Mouse (Mus musculus): ENCODE measurements around the gene Clstn2. TPM values are rescaled to one million over a fixed set of nuclear protein-coding genes. Genes with fewer than 3 reads are reported as not detected.

The Clstn2 gene
- total and polyA plus RNA-seq, 3 experiments, result not detected

DNA sequence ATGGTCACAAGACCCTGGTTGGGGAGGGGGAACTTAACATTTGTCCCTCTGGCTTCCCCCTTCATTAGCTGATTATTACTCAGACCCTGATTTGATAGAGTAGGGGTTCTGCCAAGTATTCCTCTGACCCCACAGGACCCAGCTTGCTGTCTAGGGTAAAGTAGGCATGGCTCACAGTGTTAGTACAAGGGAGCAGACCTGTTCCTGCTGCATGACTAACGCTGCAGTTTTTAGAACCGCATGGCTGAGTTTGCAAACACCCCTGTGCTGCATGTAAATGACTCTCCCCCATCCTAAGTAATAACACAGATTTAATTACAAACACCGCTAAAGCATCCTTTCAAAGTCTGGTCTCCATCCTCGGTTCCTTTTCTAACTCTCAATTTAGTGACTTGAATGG is 531.6 kb downstream of the Clstn2 start:
- H3K27me3 ChIP-seq (ENCODE audit: control insufficient read depth in 1 of 2, insufficient read depth in 2 of 2, low read length in 2 of 2), result no peaks in the 10 kb centered on the region
- no peaks in the 10 kb centered on the region for H3K9me3 ChIP-seq (replicated peaks; ENCODE audit: insufficient read depth, low read length)
- no peak for TF ChIP-seq TCF12 (IDR thresholded peaks at IDR 0.05; ENCODE audit: low read depth, low read length)
- no peak for TF ChIP-seq EP300 (IDR thresholded peaks at IDR 0.05; ENCODE audit: low read depth in 1 of 2, low read length in 2 of 2)
- TF ChIP-seq NRF1 (IDR thresholded peaks at IDR 0.05; ENCODE audit: insufficient read depth, low read depth, low read length, poor library complexity, severe bottlenecking), result no peak
- TF ChIP-seq ZMIZ1 (IDR thresholded peaks at IDR 0.05; ENCODE audit: low read depth, low read length), result no peak
- TF ChIP-seq POLR2A (IDR thresholded peaks at IDR 0.05; ENCODE audit: control insufficient read depth in 1 of 2, insufficient read depth in 1 of 2, low read depth in 1 of 2, low read length in 2 of 2, poor library complexity in 1 of 2), result no peak
- no peak for TF ChIP-seq RCOR1 (IDR thresholded peaks at IDR 0.05; ENCODE audit: low read depth, low read length)
- TF ChIP-seq CHD1 (IDR thresholded peaks at IDR 0.05; ENCODE audit: low read depth, low read length), result no peak
- no peak for TF ChIP-seq TBP (IDR thresholded peaks at IDR 0.05; ENCODE audit: low read depth, low read length)
- H3K36me3 ChIP-seq (ENCODE audit: control insufficient read depth in 1 of 2, insufficient read depth in 2 of 2, low read length in 2 of 2), result no peaks in the 10 kb centered on the region
- no peak overlapping the region for H3K9ac ChIP-seq (ENCODE audit: control insufficient read depth, low read depth, low read length, poor library complexity, severe bottlenecking)
- no peak overlapping the region for H3K27ac ChIP-seq (ENCODE audit: control insufficient read depth, low read depth, low read length)
- H3K4me1 ChIP-seq (ENCODE audit: control insufficient read depth in 1 of 2, insufficient read depth in 2 of 2, low read length in 2 of 2), result no peaks in the 10 kb centered on the region
- DNase-seq (ENCODE audit: low read depth, low spot score), result no peak
- no peaks in the 10 kb centered on the region for H3K79me2 ChIP-seq (ENCODE audit: control insufficient read depth, insufficient read depth, low read length, poor library complexity)
- no peak overlapping the region for H3K4me3 ChIP-seq (ENCODE audit: control insufficient read depth in 1 of 2, insufficient read depth in 1 of 2, low read depth in 2 of 2, low read length in 2 of 2)

- no peak for DNase-seq (ENCODE audit: low read depth, low spot score)
- no peak overlapping the region for H3K4me3 ChIP-seq (ENCODE audit: control insufficient read depth in 1 of 2, insufficient read depth in 1 of 2, low read depth in 2 of 2, low read length in 2 of 2)
- H3K4me1 ChIP-seq (ENCODE audit: control insufficient read depth in 1 of 2, insufficient read depth in 2 of 2, low read length in 2 of 2), result no peaks in the 10 kb centered on the region
- H3K79me2 ChIP-seq (ENCODE audit: control insufficient read depth, insufficient read depth, low read length, poor library complexity), result no peaks in the 10 kb centered on the region
- no peak overlapping the region for H3K9ac ChIP-seq (ENCODE audit: control insufficient read depth, low read depth, low read length, poor library complexity, severe bottlenecking)
- no peaks in the 10 kb centered on the region for H3K27me3 ChIP-seq (ENCODE audit: control insufficient read depth in 1 of 2, insufficient read depth in 2 of 2, low read length in 2 of 2)
- H3K27ac ChIP-seq (ENCODE audit: control insufficient read depth, low read depth, low read length), result no peak overlapping the region
- no peaks in the 10 kb centered on the region for H3K9me3 ChIP-seq (replicated peaks; ENCODE audit: insufficient read depth, low read length)
- TF ChIP-seq TAL1 (IDR thresholded peaks at IDR 0.05; ENCODE audit: low read length) (no peak), JUND (IDR thresholded peaks at IDR 0.05; ENCODE audit: low read depth, low read length) (no peak), MAX (IDR thresholded peaks at IDR 0.05; ENCODE audit: low read length) (no peak), ZC3H11A (IDR thresholded peaks at IDR 0.05; ENCODE audit: low read depth, low read length) (no peak), SIN3A (IDR thresholded peaks at IDR 0.05; ENCODE audit: low read length) (no peak), MYC (IDR thresholded peaks at IDR 0.05; ENCODE audit: low read depth, low read length) (no peak), MEF2A (IDR thresholded peaks at IDR 0.05; ENCODE audit: extremely low read depth, insufficient replicate concordance, low read depth, low read length, poor library complexity, severe bottlenecking) (no peak), NRF1 (IDR thresholded peaks at IDR 0.05; ENCODE audit: insufficient read depth, low read depth, low read length, poor library complexity, severe bottlenecking) (no peak)
- H3K36me3 ChIP-seq (ENCODE audit: control insufficient read depth in 1 of 2, insufficient read depth in 2 of 2, low read length in 2 of 2), result no peaks in the 10 kb centered on the region
These were observed 537.9 kb downstream of the Clstn2 start for GRCm38 (mm10) chr9:97495056-97495455.

DNA sequence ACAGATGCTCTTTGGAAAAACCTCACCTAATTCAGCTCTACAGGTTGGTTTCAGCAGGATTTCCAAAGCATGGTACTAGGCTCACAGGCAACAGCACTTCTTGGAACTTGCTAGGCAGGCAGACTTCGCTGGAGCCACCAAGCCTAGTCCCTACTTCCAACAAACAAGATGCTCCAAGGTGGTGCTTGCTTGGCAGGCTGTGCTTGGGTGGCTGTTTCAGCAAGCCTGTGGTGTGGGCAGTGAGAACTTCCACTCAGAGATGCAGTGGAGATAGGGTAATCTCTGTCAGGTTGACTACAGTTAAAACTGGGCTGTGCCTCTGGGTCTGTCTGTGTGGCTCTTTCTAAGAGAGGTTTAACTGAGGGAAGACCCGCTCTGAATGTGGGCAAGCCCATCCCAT is 541.4 kb downstream of the Clstn2 start:
- Histone ChIP-seq H3K9me3 (replicated peaks; ENCODE audit: insufficient read depth, low read length) (no peaks in the 10 kb centered on the region), H3K27me3 (ENCODE audit: control insufficient read depth in 1 of 2, insufficient read depth in 2 of 2, low read length in 2 of 2) (no peaks in the 10 kb centered on the region), H3K27ac (ENCODE audit: control insufficient read depth, low read depth, low read length) (no peak overlapping the region), H3K79me2 (ENCODE audit: control insufficient read depth, insufficient read depth, low read length, poor library complexity) (no peaks in the 10 kb centered on the region), H3K4me3 (ENCODE audit: control insufficient read depth in 1 of 2, insufficient read depth in 1 of 2, low read depth in 2 of 2, low read length in 2 of 2) (no peak overlapping the region), H3K9ac (ENCODE audit: control insufficient read depth, low read depth, low read length, poor library complexity, severe bottlenecking) (no peak overlapping the region), H3K36me3 (ENCODE audit: control insufficient read depth in 1 of 2, insufficient read depth in 2 of 2, low read length in 2 of 2) (no peaks in the 10 kb centered on the region), H3K4me1 (ENCODE audit: control insufficient read depth in 1 of 2, insufficient read depth in 2 of 2, low read length in 2 of 2) (no peaks in the 10 kb centered on the region)
- DNase-seq (ENCODE audit: low read depth, low spot score), result no peak
- no peak for TF ChIP-seq ZMIZ1 (IDR thresholded peaks at IDR 0.05; ENCODE audit: low read depth, low read length)
- no peak for TF ChIP-seq GATA1 (IDR thresholded peaks at IDR 0.05; ENCODE audit: low read depth, low read length)
- TF ChIP-seq RAD21 (IDR thresholded peaks at IDR 0.05; ENCODE audit: low read depth, low read length), result no peak
